Mouse (Mus musculus): ENCODE data around the gene Rbks.

DNA sequence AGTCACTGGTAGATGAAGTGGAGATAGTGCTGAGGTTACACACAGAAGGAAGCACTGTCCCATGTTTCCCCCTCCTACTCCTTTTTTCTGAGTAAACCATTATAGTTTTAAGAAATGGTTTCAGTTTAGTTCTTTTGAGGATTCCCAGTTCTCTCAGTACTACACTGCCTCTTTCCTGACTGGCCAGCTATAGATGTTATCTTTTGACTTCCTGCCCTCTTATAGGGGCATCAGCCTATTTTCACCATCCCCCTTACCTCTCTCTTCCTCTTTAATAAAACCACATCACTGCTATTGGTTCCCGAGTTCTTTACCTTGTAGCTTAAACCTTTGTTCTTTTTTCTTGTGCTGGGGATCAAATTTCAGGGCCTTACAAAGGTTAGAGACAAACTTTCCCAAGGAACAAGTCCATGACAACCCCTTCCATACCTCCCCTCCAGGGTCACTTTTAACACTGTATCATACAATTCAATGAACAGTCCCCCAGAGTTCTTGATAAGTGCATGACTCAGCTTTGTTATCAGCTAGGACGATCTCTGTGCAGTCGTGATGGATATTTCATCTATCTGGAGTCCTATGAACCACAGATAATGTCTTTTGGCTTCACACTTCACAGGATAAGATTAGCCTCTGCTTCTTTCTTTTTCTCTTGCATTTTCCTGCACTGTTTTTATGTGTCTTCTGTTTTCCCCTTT lies 35.4 kb upstream of the Rbks start:
- TF ChIP-seq CTCF (IDR thresholded peaks at IDR 0.05; ENCODE audit: insufficient read depth, low read length) (no peak), POLR2A (IDR thresholded peaks at IDR 0.05; ENCODE audit: borderline replicate concordance, extremely low read depth, low read depth, low read length) (no peak)
